Mouse (Mus musculus): ENCODE measurements at regions not wholly inside any gene's neighbourhood (a gene's known extent, or its start where the extent isn't known, plus 50 kb on each side); places are given as distances from the start of the nearest gene placed in this dataset.

GRCm38 (mm10) chr2:139044684-139045083, 449.0 kb upstream of the Sptlc3 start:
- peak overlapping the region; percentile 5; the same call in 1 of the 2 replicates for H3K27ac ChIP-seq (replicated peaks)
- H3K9ac ChIP-seq (replicated peaks): no peak overlapping the region
- WGBS: 59% methylated on average over 3 of the region's 3 CpGs
- H3K4me1 ChIP-seq: no peaks in the 10 kb centered on the region
- no peaks in the 10 kb centered on the region for H3K36me3 ChIP-seq
- H3K9me3 ChIP-seq: no peaks in the 10 kb centered on the region
- no peak overlapping the region for H3K4me2 ChIP-seq (replicated peaks)
- H3K27me3 ChIP-seq: no peaks in the 10 kb centered on the region
- no peak overlapping the region for H3K4me3 ChIP-seq
- peak; percentile 29; the same call in 1 of the 2 replicates for ATAC-seq (replicated peaks)

GRCm38 (mm10) chr2:139055249-139055648, 438.5 kb upstream of the Sptlc3 start:
- H3K27me3 ChIP-seq: no peaks in the 10 kb centered on the region
- H3K9me3 ChIP-seq: no peaks in the 10 kb centered on the region
- no peak overlapping the region for H3K4me2 ChIP-seq (replicated peaks)
- H3K4me1 ChIP-seq: no peaks in the 10 kb centered on the region
- H3K36me3 ChIP-seq: no peaks in the 10 kb centered on the region
- H3K4me3 ChIP-seq: no peak overlapping the region
- no peak overlapping the region for H3K27ac ChIP-seq (replicated peaks)
- H3K9ac ChIP-seq (replicated peaks): no peak overlapping the region
- 75% methylated on average over 2 of the region's 2 CpGs for WGBS
- ATAC-seq (replicated peaks): no peak

- no peak for ATAC-seq (replicated peaks)
- no peaks in the 10 kb centered on the region for H3K9me3 ChIP-seq
- WGBS: 89% methylated on average over 6 of the region's 6 CpGs
- H3K36me3 ChIP-seq: no peaks in the 10 kb centered on the region
- no peak overlapping the region for H3K4me3 ChIP-seq
- H3K27me3 ChIP-seq: no peaks in the 10 kb centered on the region
- H3K9ac ChIP-seq (replicated peaks): no peak overlapping the region
- no peak overlapping the region for H3K4me2 ChIP-seq (replicated peaks)
- H3K27ac ChIP-seq (replicated peaks): no peak overlapping the region
- no peaks in the 10 kb centered on the region for H3K4me1 ChIP-seq
These were observed 424.3 kb upstream of the Sptlc3 start for GRCm38 (mm10) chr2:139069276-139069961.

- Histone ChIP-seq H3K27ac (replicated peaks) (no peak overlapping the region), H3K4me1 (no peaks in the 10 kb centered on the region), H3K9ac (replicated peaks) (no peak overlapping the region), H3K4me3 (no peak overlapping the region), H3K4me2 (replicated peaks) (no peak overlapping the region), H3K27me3 (no peaks in the 10 kb centered on the region), H3K9me3 (no peaks in the 10 kb centered on the region), H3K36me3 (no peaks in the 10 kb centered on the region)
- 85% methylated on average over 1 of the region's 1 CpGs for WGBS
- no peak for ATAC-seq (replicated peaks)
These were observed 422.0 kb upstream of the Sptlc3 start for GRCm38 (mm10) chr2:139071690-139072089.

GRCm38 (mm10) chr2:139093487-139094066, 400.1 kb upstream of the Sptlc3 start:
- H3K4me1 ChIP-seq: no peaks in the 10 kb centered on the region
- H3K27ac ChIP-seq (replicated peaks): no peak overlapping the region
- H3K4me3 ChIP-seq: no peak overlapping the region
- no peak overlapping the region for H3K4me2 ChIP-seq (replicated peaks)
- no peak for ATAC-seq (replicated peaks)
- H3K9me3 ChIP-seq: no peaks in the 10 kb centered on the region
- no peaks in the 10 kb centered on the region for H3K27me3 ChIP-seq
- WGBS: 65% methylated on average over 6 of the region's 6 CpGs
- H3K36me3 ChIP-seq: no peaks in the 10 kb centered on the region
- H3K9ac ChIP-seq (replicated peaks): no peak overlapping the region

GRCm38 (mm10) chr2:139111669-139112068, 382.0 kb upstream of the Sptlc3 start:
- no peak overlapping the region for H3K4me2 ChIP-seq (replicated peaks)
- no peaks in the 10 kb centered on the region for H3K9me3 ChIP-seq
- H3K4me3 ChIP-seq: no peak overlapping the region
- no peak for ATAC-seq (replicated peaks)
- no peaks in the 10 kb centered on the region for H3K4me1 ChIP-seq
- no peak overlapping the region for H3K9ac ChIP-seq (replicated peaks)
- no peaks in the 10 kb centered on the region for H3K36me3 ChIP-seq
- no peak overlapping the region for H3K27ac ChIP-seq (replicated peaks)
- WGBS: 90% methylated on average over 1 of the region's 1 CpGs
- H3K27me3 ChIP-seq: no peaks in the 10 kb centered on the region

- H3K36me3 ChIP-seq: no peaks in the 10 kb centered on the region
- H3K4me2 ChIP-seq (replicated peaks): no peak overlapping the region
- no peaks in the 10 kb centered on the region for H3K27me3 ChIP-seq
- no peak overlapping the region for H3K27ac ChIP-seq (replicated peaks)
- ATAC-seq (replicated peaks): no peak
- no peak overlapping the region for H3K9ac ChIP-seq (replicated peaks)
- H3K9me3 ChIP-seq: no peaks in the 10 kb centered on the region
- H3K4me3 ChIP-seq: no peak overlapping the region
- WGBS: 51% methylated on average over 4 of the region's 4 CpGs
- no peaks in the 10 kb centered on the region for H3K4me1 ChIP-seq
These were observed 379.2 kb upstream of the Sptlc3 start for GRCm38 (mm10) chr2:139114523-139114922.

- Histone ChIP-seq H3K4me3 (no peak overlapping the region), H3K36me3 (no peaks in the 10 kb centered on the region), H3K9me3 (no peaks in the 10 kb centered on the region), H3K4me2 (replicated peaks) (no peak overlapping the region), H3K9ac (replicated peaks) (no peak overlapping the region), H3K27me3 (no peaks in the 10 kb centered on the region), H3K4me1 (no peaks in the 10 kb centered on the region), H3K27ac (replicated peaks) (no peak overlapping the region)
- ATAC-seq (replicated peaks): no peak
- WGBS: 97% methylated on average over 1 of the region's 1 CpGs
These were observed 372.8 kb upstream of the Sptlc3 start for GRCm38 (mm10) chr2:139120905-139121304.

GRCm38 (mm10) chr2:139132121-139132520, 361.6 kb upstream of the Sptlc3 start:
- Histone ChIP-seq H3K27ac (replicated peaks) (no peak overlapping the region), H3K4me3 (no peak overlapping the region), H3K36me3 (no peaks in the 10 kb centered on the region), H3K27me3 (no peaks in the 10 kb centered on the region), H3K4me2 (replicated peaks) (no peak overlapping the region), H3K9me3 (no peaks in the 10 kb centered on the region), H3K9ac (replicated peaks) (no peak overlapping the region), H3K4me1 (no peaks in the 10 kb centered on the region)
- no peak for ATAC-seq (replicated peaks)
- WGBS: 57% methylated on average over 1 of the region's 1 CpGs

- 92% methylated on average over 1 of the region's 1 CpGs for WGBS
- Histone ChIP-seq H3K9ac (replicated peaks) (no peak overlapping the region), H3K4me2 (replicated peaks) (no peak overlapping the region), H3K27ac (replicated peaks) (no peak overlapping the region), H3K36me3 (no peaks in the 10 kb centered on the region), H3K27me3 (no peaks in the 10 kb centered on the region), H3K4me3 (no peak overlapping the region), H3K4me1 (no peaks in the 10 kb centered on the region), H3K9me3 (no peaks in the 10 kb centered on the region)
- no peak for ATAC-seq (replicated peaks)
These were observed 346.7 kb upstream of the Sptlc3 start for GRCm38 (mm10) chr2:139147004-139147403.

GRCm38 (mm10) chr2:139179641-139180040, 314.1 kb upstream of the Sptlc3 start:
- no peak overlapping the region for H3K4me2 ChIP-seq (replicated peaks)
- H3K9ac ChIP-seq (replicated peaks): no peak overlapping the region
- 84% methylated on average over 2 of the region's 2 CpGs for WGBS
- no peaks in the 10 kb centered on the region for H3K9me3 ChIP-seq
- no peak overlapping the region for H3K27ac ChIP-seq (replicated peaks)
- no peaks in the 10 kb centered on the region for H3K36me3 ChIP-seq
- no peaks in the 10 kb centered on the region for H3K27me3 ChIP-seq
- no peaks in the 10 kb centered on the region for H3K4me1 ChIP-seq
- H3K4me3 ChIP-seq: no peak overlapping the region
- no peak for ATAC-seq (replicated peaks)

- Histone ChIP-seq H3K4me1 (no peaks in the 10 kb centered on the region), H3K27me3 (no peaks in the 10 kb centered on the region), H3K27ac (replicated peaks) (no peak overlapping the region), H3K36me3 (no peaks in the 10 kb centered on the region), H3K4me3 (no peak overlapping the region), H3K4me2 (replicated peaks) (no peak overlapping the region), H3K9ac (replicated peaks) (no peak overlapping the region), H3K9me3 (no peaks in the 10 kb centered on the region)
- WGBS: 72% methylated on average over 2 of the region's 2 CpGs
- ATAC-seq (replicated peaks): no peak
These were observed 295.4 kb upstream of the Sptlc3 start for GRCm38 (mm10) chr2:139198281-139198680.

- ATAC-seq (replicated peaks): no peak
- Histone ChIP-seq H3K9ac (replicated peaks) (no peak overlapping the region), H3K4me1 (no peaks in the 10 kb centered on the region), H3K9me3 (no peaks in the 10 kb centered on the region), H3K27me3 (no peaks in the 10 kb centered on the region), H3K4me3 (no peak overlapping the region), H3K27ac (replicated peaks) (no peak overlapping the region), H3K36me3 (no peaks in the 10 kb centered on the region), H3K4me2 (replicated peaks) (no peak overlapping the region)
- WGBS: 22% methylated on average over 1 of the region's 1 CpGs
These were observed 286.1 kb upstream of the Sptlc3 start for GRCm38 (mm10) chr2:139207649-139208048.
